Mouse (Mus musculus) heart, adult 8-10 months (tissue): Measurements from ENCODE around the gene Rasal1. TPM values are rescaled to one million over a fixed set of nuclear protein-coding genes. Genes with fewer than 3 reads are reported as not detected.

Experiments
- DNase-seq: peaks from one replicate; pipeline ENCODE4 v3.0.0; 2022; ENCODE audit warnings: low spot score
- total RNA-seq, 4 experiments: library from RNA; stranded (reverse); gene quantifications; 2 replicates each; pipeline ENCODE4 v1.2.4; 2022

Gene Rasal1
- total RNA-seq, 4 experiments from 2014 or later = 0.44 to 0.79 (median 0.46) TPM; not detected in 1

DNA sequence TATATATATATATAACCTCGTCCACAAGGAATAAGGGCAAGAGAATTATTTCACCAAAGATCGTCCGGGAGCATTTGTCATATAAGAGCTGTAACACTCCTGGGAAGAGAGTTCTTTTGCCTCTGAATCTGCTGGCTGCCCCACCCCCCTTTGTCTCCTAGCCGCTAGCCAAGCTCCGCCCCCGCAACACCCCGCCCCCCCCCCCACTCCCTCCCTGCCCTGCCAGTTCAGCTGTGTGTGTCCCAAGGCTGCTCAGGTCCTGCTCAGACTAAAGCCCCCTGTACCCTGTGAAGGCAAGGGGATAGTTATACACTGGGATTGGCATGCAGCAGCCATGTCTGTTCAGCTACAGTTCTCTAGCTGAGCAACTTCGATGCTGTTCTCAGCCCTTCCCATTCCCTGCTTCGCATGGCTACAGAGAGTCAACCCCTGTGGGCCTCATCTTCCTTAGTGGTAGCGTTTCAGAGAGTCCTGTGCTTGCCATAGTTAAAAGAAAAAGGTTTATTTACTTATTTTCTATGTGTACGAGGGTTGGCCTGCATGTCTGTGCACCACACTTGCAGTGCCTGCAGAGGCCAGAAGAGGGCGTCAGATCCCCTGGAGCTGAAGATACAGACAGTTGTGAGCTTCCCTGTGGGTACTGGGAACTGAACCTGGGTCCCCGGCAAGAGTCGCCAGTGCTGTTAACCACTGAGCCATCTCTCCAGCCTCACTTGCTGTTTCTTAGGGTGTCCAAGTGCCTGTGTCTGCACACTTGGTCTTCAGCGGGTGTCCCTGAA, 70.2 kb downstream of the Rasal1 start:
- DNase-seq = no peak

DNA sequence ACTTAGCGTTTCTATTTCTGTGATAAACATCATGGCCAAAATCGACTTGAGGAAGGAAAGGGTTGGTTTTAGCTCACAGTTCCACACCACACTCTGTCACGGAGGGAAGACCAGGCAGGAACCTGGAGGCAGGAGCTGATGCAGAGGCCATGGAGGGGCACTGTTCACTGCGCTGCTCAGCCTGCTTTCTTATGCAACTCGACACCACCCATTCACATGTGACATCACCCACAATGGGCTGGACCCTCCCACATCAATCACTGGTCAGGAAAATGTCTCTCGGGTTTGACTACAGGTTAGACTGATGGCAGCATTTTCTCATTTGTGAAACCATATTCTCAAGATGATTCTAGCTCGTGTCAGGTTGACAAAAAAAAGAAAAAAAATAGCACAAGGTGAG, 72.4 kb downstream of the Rasal1 start:
- no peak for DNase-seq

- no peak for DNase-seq
Observed at GRCm38 (mm10) chr5:120725811-120726455, 77.3 kb downstream of the Rasal1 start.

Other genes starting within 250 kb of the Rasal1 start
- not detected for gene Lhx5, start 217.1 kb upstream of the Rasal1 start, total RNA-seq
- 10 to 100 TPM in 1 of 4 experiments, 1 to 10 TPM in 3; 8.6 to 11.4 (median 9.5) TPM for gene Sdsl, start 176.0 kb upstream of the Rasal1 start, total RNA-seq
- gene Sds, start 172.3 kb upstream of the Rasal1 start, total RNA-seq = 1 to 10 TPM; 1.4 to 4.9 (median 1.7) TPM
- gene Plbd2, start 145.2 kb upstream of the Rasal1 start, total RNA-seq = 10 to 100 TPM; 46.7 to 54.2 (median 49.5) TPM
- gene Slc8b1, start 137.6 kb upstream of the Rasal1 start, total RNA-seq = 10 to 100 TPM in 2 of 4 experiments, 1 to 10 TPM in 2; 8.2 to 12.4 (median 10.0) TPM
- gene Tpcn1, start 60.1 kb upstream of the Rasal1 start, total RNA-seq = 10 to 100 TPM; 34.8 to 36.7 (median 36.3) TPM
- gene Iqcd, start 59.8 kb upstream of the Rasal1 start, total RNA-seq = under 1 TPM in 2 of 4 experiments, not detected in 2; 0.14 to 0.22 TPM
- 10 to 100 TPM; 14.3 to 17.9 (median 15.3) TPM for gene Rita1, start 36.2 kb upstream of the Rasal1 start, total RNA-seq
- 10 to 100 TPM; 21.0 to 24.7 (median 23.0) TPM for gene Ddx54, start 36.1 kb upstream of the Rasal1 start, total RNA-seq
- gene Cfap73, start 14.6 kb upstream of the Rasal1 start, total RNA-seq = not detected
- 1 to 10 TPM; 1.7 to 2.0 (median 1.9) TPM for gene Dtx1, start 63.1 kb downstream of the Rasal1 start, total RNA-seq
- gene Oas2, start 101.0 kb downstream of the Rasal1 start, total RNA-seq = 1 to 10 TPM in 1 of 4 experiments, under 1 TPM in 3; 0.62 to 1.0 (median 0.83) TPM
- gene Oas3, start 128.8 kb downstream of the Rasal1 start, total RNA-seq = under 1 TPM in 2 of 4 experiments, not detected in 2; 0.16 to 0.26 TPM
- not detected for gene Oas1e, start 146.7 kb downstream of the Rasal1 start, total RNA-seq
- gene Oas1c, start 163.7 kb downstream of the Rasal1 start, total RNA-seq = under 1 TPM; 0.22 to 0.52 (median 0.30) TPM
- gene Oas1f, start 198.6 kb downstream of the Rasal1 start, total RNA-seq = not detected
- gene Oas1h, start 212.6 kb downstream of the Rasal1 start, total RNA-seq = not detected
- under 1 TPM in 1 of 4 experiments, not detected in 3; 0.43 TPM for gene Oas1g, start 238.8 kb downstream of the Rasal1 start, total RNA-seq